Mouse (Mus musculus) lung, postnatal 0 days (tissue): ENCODE data around the gene Pcsk6. TPM values are rescaled to one million over a fixed set of nuclear protein-coding genes. Genes with fewer than 3 reads are reported as not detected.
A peak's percentile ranks its signal among the peaks of the same experiment; 100 is the strongest.

Experiments used
- ATAC-seq: fragments of 200-750 bp; cut with Nextera tagmentation; 2 replicates; pipeline ENCODE4 v1.8.0; 2017; ENCODE audit warnings: moderate library complexity
- DNase-seq: peaks from one replicate; pipeline ENCODE4 v3.0.0-alpha.2; 2016; ENCODE audit warnings: low spot score
- H3K27ac ChIP-seq: fragments of 300-500 bp; sonication (generic); 2 replicates; pipeline ENCODE4 v1.5.1; 2014; ENCODE audit warnings: antibody characterized with exemption, mild to moderate bottlenecking, low read length, mixed read lengths
- H3K27me3 ChIP-seq: fragments of 300-500 bp; sonication (generic); replicated peaks from 2 replicates; pipeline ENCODE4 v1.6.1; 2014; ENCODE audit warnings: low read length, mixed read lengths; ENCODE audit not compliant: insufficient read depth
- H3K36me3 ChIP-seq: fragments of 300-500 bp; sonication (generic); 2 replicates; pipeline ENCODE4 v1.6.1; 2014; ENCODE audit warnings: low read length, mixed read lengths; ENCODE audit not compliant: insufficient read depth
- H3K4me1 ChIP-seq: fragments of 300-500 bp; sonication (generic); 2 replicates; pipeline ENCODE4 v1.6.1; 2014; ENCODE audit warnings: antibody characterized with exemption, low read depth, low read length, mixed read lengths; ENCODE audit not compliant: insufficient read depth
- H3K4me2 ChIP-seq: fragments of 300-500 bp; sonication (generic); replicated peaks from 2 replicates; pipeline ENCODE4 v1.6.1; 2014; ENCODE audit warnings: low read depth, mild to moderate bottlenecking, low read length, moderate library complexity, mixed read lengths
- H3K4me3 ChIP-seq: fragments of 300-500 bp; sonication (generic); 2 replicates; pipeline ENCODE4 v1.5.1; 2014; ENCODE audit warnings: low read depth, low read length
- H3K9ac ChIP-seq: fragments of 300-500 bp; sonication (generic); replicated peaks from 2 replicates; pipeline ENCODE4 v1.6.1; 2014; ENCODE audit warnings: low read depth, mild to moderate bottlenecking
- H3K9me3 ChIP-seq: fragments of 300-500 bp; sonication (generic); 2 replicates; pipeline ENCODE4 v1.6.1; 2016; ENCODE audit warnings: low read length, mixed read lengths
- CTCF ChIP-seq: IDR thresholded peaks from 2 replicates; pipeline ENCODE4 v1.5.1; 2016; ENCODE audit warnings: antibody characterized with exemption, mild to moderate bottlenecking
- EP300 ChIP-seq: IDR thresholded peaks from 2 replicates; pipeline ENCODE4 v1.6.1; 2016; ENCODE audit warnings: antibody characterized with exemption, mild to moderate bottlenecking, control low read depth
- WGBS: fragments of 180-500 bp; shearing (Covaris S2); extraction: QIAGEN DNeasy Blood & Tissue Kit; methylation state at CpG from one replicate; pipeline ENCODE4 v1.1.7; 2014; 5-methylcytosine and 5-hydroxymethylcytosine counted together
- polyA plus RNA-seq: library from polyadenylated mRNA; unstranded; fragments of >200 nt; fragmentation: Nextera tagmentation; extraction: Ambion mirVana; gene quantifications from 2 replicates; pipeline ENCODE4 v1.2.1, GENCODE M21; 2015

Pcsk6 gene
- polyA plus RNA-seq, 1 experiment from 2014 or later, result 1.4 TPM

DNA sequence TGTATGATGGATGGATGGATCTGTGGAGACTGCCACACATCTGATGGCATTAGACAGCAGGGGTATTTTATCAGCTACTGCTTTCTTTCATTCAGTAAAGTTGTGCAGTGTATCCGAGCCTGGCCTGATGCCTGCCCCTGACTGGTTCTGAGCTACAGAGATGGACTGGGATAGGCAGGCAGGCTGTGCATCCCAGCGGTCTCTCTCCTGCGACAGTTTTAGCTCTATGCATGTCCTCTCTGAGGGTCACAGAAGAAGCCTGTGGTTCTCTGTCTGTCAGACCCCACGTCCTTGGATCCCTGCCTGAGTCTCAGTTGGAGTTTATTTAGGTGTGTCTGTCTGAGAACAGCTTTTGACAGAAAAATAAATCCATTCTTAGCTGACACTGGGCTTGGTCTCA is 16.7 kb downstream of the Pcsk6 start:
- WGBS, result 55% methylated on average over 4 of the region's 4 CpGs
- H3K27ac ChIP-seq, result no peak overlapping the region
- H3K36me3 ChIP-seq, result no peaks in the 10 kb centered on the region
- H3K9me3 ChIP-seq, result no peaks in the 10 kb centered on the region
- TF ChIP-seq EP300 (no peak), CTCF (no peak)
- ATAC-seq (no peak), DNase-seq (no peak)
- H3K9ac ChIP-seq, result no peak overlapping the region
- H3K4me3 ChIP-seq, result no peak overlapping the region
- H3K27me3 ChIP-seq, result no peaks in the 10 kb centered on the region
- H3K4me2 ChIP-seq, result no peak overlapping the region
- H3K4me1 ChIP-seq, result no peaks in the 10 kb centered on the region; the same call in 1 of the 2 replicates

DNA sequence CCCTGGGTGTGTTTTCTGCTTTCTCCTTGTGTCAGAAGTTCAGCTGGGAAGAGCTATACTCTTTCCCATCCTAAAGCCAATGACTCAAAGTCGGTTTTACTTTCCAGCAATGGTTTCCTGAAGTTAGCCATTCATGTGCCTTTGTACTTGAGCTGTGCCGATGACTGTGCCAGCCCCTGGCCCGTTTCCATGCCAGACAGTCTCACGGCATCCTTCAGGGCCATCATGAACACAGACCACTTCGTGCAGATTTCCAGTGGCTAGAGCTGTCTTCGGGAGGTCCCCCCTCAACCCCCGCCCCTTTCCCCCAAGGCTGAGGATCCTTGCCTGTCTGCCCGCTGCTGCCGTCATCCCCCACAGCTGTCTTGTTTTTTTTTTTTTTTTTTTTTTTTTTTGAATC is 17.8 kb downstream of the Pcsk6 start:
- Histone ChIP-seq H3K27me3 (no peaks in the 10 kb centered on the region), H3K9me3 (no peaks in the 10 kb centered on the region), H3K4me1 (no peaks in the 10 kb centered on the region; the same call in 1 of the 2 replicates), H3K4me2 (no peak overlapping the region), H3K9ac (no peak overlapping the region), H3K27ac (no peak overlapping the region), H3K4me3 (no peak overlapping the region), H3K36me3 (no peaks in the 10 kb centered on the region)
- no peak for ATAC-seq
- TF ChIP-seq EP300 (no peak), CTCF (no peak)
- 64% methylated on average over 9 of the region's 9 CpGs for WGBS
- DNase-seq, result no peak

DNA sequence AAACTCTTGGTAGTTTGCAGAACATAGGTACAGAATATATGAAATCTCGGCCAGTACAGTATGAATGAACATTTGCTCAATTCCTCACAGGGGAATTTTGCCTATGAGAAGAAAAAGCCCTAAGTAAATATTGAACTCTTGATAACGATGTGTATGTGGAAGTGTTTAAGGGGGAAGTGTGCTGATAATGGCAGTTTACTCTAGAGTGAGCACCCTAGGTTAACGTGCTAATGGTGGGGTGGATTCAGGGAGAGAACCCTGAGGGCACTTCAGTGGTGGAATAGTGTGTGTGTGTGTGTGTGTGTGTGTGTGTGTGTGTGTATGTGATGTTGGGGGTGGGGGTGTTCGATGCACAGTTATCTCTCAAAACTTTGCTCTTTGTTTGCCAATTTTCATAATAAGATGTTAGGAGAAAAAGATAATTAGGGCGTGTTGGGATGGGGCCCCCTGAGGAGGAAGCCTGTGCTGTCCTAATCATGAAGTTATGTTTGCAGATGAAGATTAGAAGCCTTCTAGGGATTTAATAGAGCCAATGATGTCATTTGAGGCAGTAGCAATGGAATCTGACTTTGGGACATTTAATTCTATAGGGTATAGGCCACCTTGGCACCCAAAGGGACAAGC is 19.2 kb downstream of the Pcsk6 start:
- Histone ChIP-seq H3K36me3 (no peaks in the 10 kb centered on the region), H3K27ac (no peak overlapping the region), H3K9ac (no peak overlapping the region), H3K4me3 (no peak overlapping the region), H3K27me3 (no peaks in the 10 kb centered on the region), H3K4me2 (peak overlapping the region; percentile 45), H3K9me3 (no peaks in the 10 kb centered on the region), H3K4me1 (no peaks in the 10 kb centered on the region; the same call in 1 of the 2 replicates)
- DNase-seq (peak; percentile 55), ATAC-seq (peak; percentile 68)
- 36% methylated on average over 5 of the region's 5 CpGs for WGBS
- TF ChIP-seq EP300 (0 out of 2 replicates have a peak, but pooled peaks have one; percentile 9), CTCF (no peak)

GRCm38 (mm10) chr7:65881290-65881688 is 19.8 kb downstream of the Pcsk6 start:
- Histone ChIP-seq H3K9me3 (no peaks in the 10 kb centered on the region), H3K9ac (no peak overlapping the region), H3K4me3 (no peak overlapping the region), H3K27ac (no peak overlapping the region), H3K4me1 (no peaks in the 10 kb centered on the region; the same call in 1 of the 2 replicates), H3K4me2 (peak overlapping the region; percentile 45), H3K27me3 (no peaks in the 10 kb centered on the region), H3K36me3 (no peaks in the 10 kb centered on the region)
- 23% methylated on average over 12 of the region's 12 CpGs for WGBS
- TF ChIP-seq EP300 (no peak), CTCF (no peak)
- no peak for ATAC-seq
- DNase-seq, result peak; percentile 8

- Histone ChIP-seq H3K4me2 (no peak overlapping the region), H3K27ac (no peak overlapping the region), H3K27me3 (no peaks in the 10 kb centered on the region), H3K9ac (no peak overlapping the region), H3K9me3 (no peaks in the 10 kb centered on the region), H3K4me1 (no peaks in the 10 kb centered on the region; the same call in 1 of the 2 replicates), H3K36me3 (no peaks in the 10 kb centered on the region), H3K4me3 (no peak overlapping the region)
- no peak for ATAC-seq
- no peak for TF ChIP-seq EP300
- TF ChIP-seq CTCF, result no peak
- no peak for DNase-seq
- WGBS, result 64% methylated on average over 4 of the region's 4 CpGs
Observed at GRCm38 (mm10) chr7:65884928-65885327, 23.4 kb downstream of the Pcsk6 start.

- H3K9me3 ChIP-seq, result no peaks in the 10 kb centered on the region
- ATAC-seq, result no peak
- no peaks in the 10 kb centered on the region; the same call in 1 of the 2 replicates for H3K4me1 ChIP-seq
- H3K27ac ChIP-seq, result no peak overlapping the region
- no peaks in the 10 kb centered on the region for H3K27me3 ChIP-seq
- H3K9ac ChIP-seq, result no peak overlapping the region
- H3K4me2 ChIP-seq, result no peak overlapping the region
- H3K36me3 ChIP-seq, result no peaks in the 10 kb centered on the region
- no peak overlapping the region for H3K4me3 ChIP-seq
- TF ChIP-seq CTCF (peak; percentile 36; the same call in 1 of the 2 replicates), EP300 (no peak)
- 95% methylated on average over 6 of the region's 6 CpGs for WGBS
- no peak for DNase-seq
Observed at GRCm38 (mm10) chr7:65885819-65886218, 24.3 kb downstream of the Pcsk6 start.
